Mouse (Mus musculus): ENCODE measurements around the gene H2-DMb1. TPM values are rescaled to one million over a fixed set of nuclear protein-coding genes. Genes with fewer than 3 reads are reported as not detected.
"Not testable (repeated sequence)": the region's sequence is repeated elsewhere in the genome, so short reads cannot be mapped to it uniquely, and the experiment has no call there.

H2-DMb1 gene
- polyA plus RNA-seq, 1 experiment from 2014 or later: not detected

DNA sequence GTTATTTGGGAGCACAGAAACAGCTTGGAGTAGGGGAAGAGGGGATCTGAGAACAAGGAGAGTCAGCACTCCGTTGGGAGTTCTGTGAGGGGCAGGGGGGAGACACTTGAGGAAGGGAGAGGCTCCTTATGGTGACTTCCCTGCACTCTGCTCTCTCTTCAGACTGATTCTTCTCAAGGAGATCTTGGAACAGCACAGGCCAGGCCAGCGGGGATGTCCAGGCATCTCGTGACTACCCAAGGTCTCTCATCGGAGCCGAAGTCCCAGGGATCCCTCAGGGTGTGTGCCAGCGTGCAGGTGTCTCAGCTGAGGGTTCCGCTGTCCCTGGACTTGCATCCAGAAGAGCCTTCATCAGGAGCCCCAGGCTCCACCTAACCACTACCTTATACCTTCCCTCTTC, 14.2 kb upstream of the H2-DMb1 start:
- ATAC-seq (ENCODE audit: low read depth): no peak
- peaks cover 60% of the 10 kb centered on the region for H3K27me3 ChIP-seq

DNA sequence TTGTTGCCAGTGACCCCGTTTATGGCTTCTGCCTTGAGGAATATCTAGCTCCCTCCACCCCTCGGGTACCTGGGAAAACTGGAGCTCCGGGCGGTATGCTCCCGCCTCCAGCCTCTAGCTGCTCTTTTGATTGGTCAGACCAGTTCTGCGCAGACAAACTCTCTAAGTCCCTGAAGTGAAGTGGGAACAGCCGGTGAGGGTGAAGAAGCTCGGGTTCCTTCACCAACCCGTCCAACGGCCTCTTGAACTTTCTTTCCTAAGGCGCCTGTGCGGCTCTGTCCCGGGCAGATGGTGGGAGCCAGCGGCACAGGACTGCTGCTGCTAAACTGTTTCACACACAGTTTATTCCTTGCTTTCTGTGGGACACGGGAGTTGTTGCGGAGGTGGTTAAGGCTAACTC, 13.5 kb upstream of the H2-DMb1 start:
- H3K4me1 ChIP-seq (replicated peaks): peaks cover 26% of the 10 kb centered on the region
- 2% methylated on average over 16 of the region's 16 CpGs for WGBS
- H3K36me3 ChIP-seq: no peaks in the 10 kb centered on the region
- no peaks in the 10 kb centered on the region for H3K9me3 ChIP-seq
- peaks cover 60% of the 10 kb centered on the region for H3K27me3 ChIP-seq
- H3K4me3 ChIP-seq: peak overlapping the region; percentile 21
- peak overlapping the region; percentile 51 for H3K4me2 ChIP-seq
- no peak overlapping the region for H3K27ac ChIP-seq (replicated peaks)
- no peak for ATAC-seq (ENCODE audit: low read depth)
- H3K9ac ChIP-seq: peak overlapping the region; percentile 18; the same call in 1 of the 2 replicates

More for the DNA sequence above, 14.2 kb upstream of the H2-DMb1 start:
- Histone ChIP-seq H3K4me1 (replicated peaks) (peaks cover 26% of the 10 kb centered on the region), H3K4me2 (no peak overlapping the region), H3K9ac (no peak overlapping the region), H3K36me3 (no peaks in the 10 kb centered on the region), H3K4me3 (no peak overlapping the region), H3K9me3 (no peaks in the 10 kb centered on the region), H3K27ac (replicated peaks) (no peak overlapping the region)
- 81% methylated on average over 7 of the region's 7 CpGs for WGBS

DNA sequence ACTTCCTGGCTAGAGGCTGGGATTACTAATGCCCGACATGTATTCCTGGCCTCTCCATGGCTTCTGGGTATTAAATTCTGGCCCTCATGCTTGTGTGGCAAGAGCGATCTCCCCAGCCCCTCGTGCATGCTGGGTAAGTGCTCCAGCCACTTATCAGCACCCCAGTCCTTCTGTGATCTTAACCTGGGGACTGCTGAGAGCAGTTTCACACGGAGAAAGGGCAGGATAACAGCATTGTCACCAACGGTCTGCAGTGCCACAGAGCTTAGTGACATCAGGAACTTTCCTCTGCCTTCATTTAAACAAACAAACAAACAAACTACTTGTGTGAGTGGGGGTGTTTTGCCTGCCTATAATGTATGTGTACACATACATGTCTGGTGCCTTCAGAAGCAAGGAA, 12.6 kb upstream of the H2-DMb1 start:
- Histone ChIP-seq H3K9ac (no peak overlapping the region), H3K27me3 (peaks cover 60% of the 10 kb centered on the region), H3K4me1 (replicated peaks) (peaks cover 26% of the 10 kb centered on the region), H3K36me3 (no peaks in the 10 kb centered on the region), H3K27ac (replicated peaks) (no peak overlapping the region), H3K4me3 (no peak overlapping the region), H3K4me2 (peak overlapping the region; percentile 51; the same call in 1 of the 2 replicates), H3K9me3 (no peaks in the 10 kb centered on the region)
- no peak for ATAC-seq (ENCODE audit: low read depth)
- WGBS: 19% methylated on average over 5 of the region's 5 CpGs

DNA sequence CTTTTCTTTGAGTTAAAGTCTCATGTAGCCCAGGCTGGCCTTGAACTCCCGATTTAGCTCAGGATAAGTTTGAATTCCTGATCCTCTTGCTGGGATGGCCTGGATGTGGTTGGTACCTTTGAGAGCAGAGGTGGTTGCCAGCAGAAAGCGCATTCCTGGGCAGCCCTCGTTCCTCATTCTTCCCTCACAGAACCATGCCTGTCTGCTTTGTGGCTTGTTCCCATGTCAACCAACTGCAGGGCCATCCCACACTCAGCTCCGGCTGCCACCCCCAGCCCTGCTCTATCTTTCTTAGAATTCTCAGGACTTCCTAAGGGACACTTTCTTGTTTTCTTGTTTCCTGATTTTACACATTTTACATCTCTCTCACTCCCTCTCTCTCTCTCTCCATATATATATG, 11.4 kb upstream of the H2-DMb1 start:
- H3K9me3 ChIP-seq: no peaks in the 10 kb centered on the region
- H3K9ac ChIP-seq: no peak overlapping the region
- 57% methylated on average over 4 of the region's 4 CpGs for WGBS
- no peaks in the 10 kb centered on the region for H3K36me3 ChIP-seq
- H3K4me1 ChIP-seq (replicated peaks): peaks cover 20% of the 10 kb centered on the region
- H3K4me2 ChIP-seq: no peak overlapping the region
- no peak overlapping the region for H3K27ac ChIP-seq (replicated peaks)
- H3K27me3 ChIP-seq: peaks cover 55% of the 10 kb centered on the region
- no peak for ATAC-seq (ENCODE audit: low read depth)
- no peak overlapping the region for H3K4me3 ChIP-seq

DNA sequence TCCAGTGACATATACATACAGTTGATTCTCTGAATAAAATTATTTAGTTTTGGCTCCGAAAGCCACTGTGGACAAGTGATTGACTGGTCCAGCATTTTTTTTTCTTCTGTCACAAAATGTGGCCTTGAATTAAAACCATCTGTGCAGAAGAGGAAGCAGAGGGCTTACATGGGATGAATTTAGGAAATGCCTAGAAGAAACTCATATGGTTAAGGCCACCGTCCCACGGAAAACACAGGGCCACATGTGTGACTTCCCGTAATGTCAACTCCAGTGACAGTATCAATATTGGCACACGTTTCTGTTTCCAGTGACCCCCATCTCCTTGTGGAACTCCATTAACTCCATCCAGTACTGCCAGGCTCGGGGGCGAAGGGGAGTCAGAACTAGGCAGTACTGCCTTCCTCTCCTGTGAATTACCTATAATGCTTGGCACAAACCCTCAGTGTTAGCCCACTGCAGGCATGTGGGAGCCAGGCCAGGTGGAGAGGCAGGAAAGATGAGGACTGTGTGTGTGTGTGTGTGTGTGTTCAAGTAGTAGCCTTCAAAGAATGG, 10.3 kb upstream of the H2-DMb1 start:
- H3K4me3 ChIP-seq: no peak overlapping the region
- peaks cover 44% of the 10 kb centered on the region for H3K27me3 ChIP-seq
- WGBS: 79% methylated on average over 7 of the region's 7 CpGs
- H3K4me2 ChIP-seq: no peak overlapping the region
- no peaks in the 10 kb centered on the region for H3K9me3 ChIP-seq
- no peak overlapping the region for H3K27ac ChIP-seq (replicated peaks)
- H3K36me3 ChIP-seq: no peaks in the 10 kb centered on the region
- peaks cover 20% of the 10 kb centered on the region for H3K4me1 ChIP-seq (replicated peaks)
- H3K9ac ChIP-seq: no peak overlapping the region
- ATAC-seq (ENCODE audit: low read depth): no peak

DNA sequence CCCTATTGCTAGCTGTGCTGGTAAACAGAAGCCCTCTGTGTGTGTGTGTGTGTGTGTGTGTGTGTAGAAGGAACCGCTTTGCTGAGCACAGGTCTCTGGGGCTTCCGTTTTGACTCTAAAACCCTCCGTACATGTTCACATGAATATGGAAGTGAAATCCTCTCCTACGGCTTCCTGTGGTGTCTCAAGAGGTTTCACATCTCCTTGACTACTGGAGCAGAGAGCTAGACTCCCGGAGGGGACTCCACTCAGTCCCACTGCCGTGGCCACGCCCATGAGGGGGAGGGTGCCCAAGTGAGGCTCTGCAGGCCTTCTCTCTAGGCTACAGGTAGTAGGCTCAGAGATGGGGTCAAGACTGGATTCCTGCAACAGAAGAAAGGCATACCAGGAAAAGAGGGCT, 9.8 kb upstream of the H2-DMb1 start, which contains the start of gene H2-DMb2:
H2-DMb2 (plus strand) TSS at position 275 of the 400 bp plus-strand sequence.
- Histone ChIP-seq H3K4me2 (no peak within 1 kb of the TSS), H3K4me3 (no peak within 1 kb of the TSS), H3K9ac (no peak within 1 kb of the TSS), H3K4me1 (replicated peaks) (peaks cover 20% of the 10 kb centered on the region), H3K9me3 (no peaks in the 10 kb centered on the region), H3K27ac (replicated peaks) (no peak within 1 kb of the TSS), H3K27me3 (peaks cover 39% of the 10 kb centered on the region), H3K36me3 (no peaks in the 10 kb centered on the region)
- no peak for ATAC-seq (ENCODE audit: low read depth)
- WGBS: 35% methylated on average over 7 of the region's 7 CpGs

DNA sequence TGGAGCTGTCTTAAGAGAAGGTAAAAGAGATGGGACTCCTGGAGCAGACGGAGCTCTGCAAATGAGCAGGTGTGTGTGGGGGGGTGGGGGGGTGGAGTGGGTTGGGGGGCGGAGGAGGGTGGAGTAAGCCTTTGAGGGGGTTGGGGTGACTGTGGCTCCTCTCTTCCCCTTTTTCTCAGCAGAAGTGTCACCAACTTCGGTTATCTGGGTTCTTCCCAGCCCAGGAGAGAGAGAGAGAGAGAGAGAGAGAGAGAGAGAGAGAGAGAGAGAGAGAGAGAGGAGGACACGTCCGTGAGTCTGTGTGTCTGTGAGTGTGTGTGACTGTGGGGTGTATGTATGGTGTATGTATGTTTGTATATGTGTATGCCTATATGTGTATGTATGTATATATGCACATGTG, 9.4 kb upstream of the H2-DMb1 start:
- WGBS: 75% methylated on average over 4 of the region's 5 CpGs

DNA sequence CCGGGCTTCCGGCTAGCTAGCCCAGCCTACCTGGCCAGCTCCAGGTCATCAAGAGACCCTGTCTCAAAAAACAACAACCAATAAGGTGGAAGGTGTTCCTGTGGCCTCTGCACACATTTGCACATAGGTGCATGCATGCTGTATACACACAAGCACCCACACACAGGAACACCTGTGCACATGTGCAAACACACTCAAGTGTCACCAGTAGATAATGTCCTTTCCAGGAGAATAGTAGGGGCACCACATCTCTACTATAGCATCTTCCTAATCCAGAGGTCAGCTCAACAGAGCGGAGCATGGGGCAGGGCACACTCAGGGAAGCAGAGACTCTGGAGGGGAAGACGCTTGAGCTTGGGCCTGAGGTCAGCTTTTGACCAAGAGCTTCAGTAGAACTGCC, 8.7 kb upstream of the H2-DMb1 start:
- not testable (repeated sequence) for ATAC-seq (ENCODE audit: low read depth)
- WGBS: 97% methylated on average over 4 of the region's 4 CpGs

More for the DNA sequence above, 9.4 kb upstream of the H2-DMb1 start:
- no peak overlapping the region for H3K9ac ChIP-seq
- H3K27me3 ChIP-seq: peaks cover 35% of the 10 kb centered on the region
- no peak for ATAC-seq (ENCODE audit: low read depth)
- H3K36me3 ChIP-seq: no peaks in the 10 kb centered on the region
- H3K4me1 ChIP-seq (replicated peaks): peaks cover 20% of the 10 kb centered on the region
- no peak overlapping the region for H3K4me2 ChIP-seq
- no peak overlapping the region for H3K27ac ChIP-seq (replicated peaks)
- no peak overlapping the region for H3K4me3 ChIP-seq
- no peaks in the 10 kb centered on the region for H3K9me3 ChIP-seq

DNA sequence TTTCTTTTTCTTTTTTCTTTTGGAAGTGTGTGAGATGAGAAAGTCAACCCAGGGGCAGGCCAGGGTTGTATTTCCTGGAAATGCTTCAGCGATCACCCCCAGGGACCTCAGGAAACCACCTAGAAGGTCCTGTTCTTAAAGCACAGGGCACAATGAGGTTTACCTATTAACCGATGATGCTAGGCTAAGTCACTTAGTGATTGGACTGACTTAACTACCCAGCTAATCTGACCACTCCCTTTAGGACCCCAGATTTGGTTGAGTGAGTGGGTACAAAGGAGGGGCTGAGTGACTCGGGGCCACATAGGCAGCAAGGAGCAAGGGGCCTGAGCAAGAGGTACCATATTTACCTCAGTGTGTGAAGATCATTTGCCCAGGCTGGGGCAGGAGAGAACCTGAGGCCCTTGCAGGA, 7.9 kb upstream of the H2-DMb1 start:
- no peaks in the 10 kb centered on the region for H3K36me3 ChIP-seq

More for the DNA sequence above, 8.7 kb upstream of the H2-DMb1 start:
- H3K27ac ChIP-seq (replicated peaks); H3K4me2 ChIP-seq; H3K9me3 ChIP-seq; H3K9ac ChIP-seq; H3K4me3 ChIP-seq; H3K36me3 ChIP-seq: not testable (repeated sequence)
- Histone ChIP-seq H3K4me1 (replicated peaks) (peaks cover 16% of the 10 kb centered on the region), H3K27me3 (peaks cover 27% of the 10 kb centered on the region)

DNA sequence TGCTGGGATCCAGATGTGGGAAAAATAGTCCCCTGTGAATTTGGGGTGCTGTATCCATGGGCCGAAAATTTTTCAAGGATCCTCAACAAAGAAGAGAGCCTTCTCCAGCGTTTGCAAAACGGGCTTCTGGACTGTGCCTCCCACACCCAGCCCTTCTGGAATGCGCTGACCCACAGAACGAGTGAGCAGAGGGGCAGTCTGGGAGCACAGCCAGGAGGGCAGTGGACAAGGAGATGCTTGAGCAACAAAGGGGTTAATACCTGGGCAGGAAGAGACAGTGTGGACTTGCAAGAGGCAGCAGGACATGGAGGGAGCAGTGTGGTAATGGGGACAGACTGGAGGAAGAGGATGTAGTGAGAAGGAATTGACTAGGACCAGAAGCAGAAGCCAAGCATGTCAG, 2.7 kb downstream of the H2-DMb1 start:
- Histone ChIP-seq H3K4me1 (replicated peaks) (no peaks in the 10 kb centered on the region), H3K9me3 (no peaks in the 10 kb centered on the region), H3K4me3 (no peak overlapping the region), H3K9ac (no peak overlapping the region), H3K27ac (replicated peaks) (no peak overlapping the region), H3K27me3 (no peaks in the 10 kb centered on the region), H3K4me2 (no peak overlapping the region), H3K36me3 (no peaks in the 10 kb centered on the region)
- 58% methylated on average over 5 of the region's 5 CpGs for WGBS
- ATAC-seq (ENCODE audit: low read depth): no peak

More for the DNA sequence above, 7.9 kb upstream of the H2-DMb1 start:
- WGBS: 66% methylated on average over 3 of the region's 3 CpGs
- ATAC-seq (ENCODE audit: low read depth): no peak
- H3K4me3 ChIP-seq: no peak overlapping the region
- H3K4me2 ChIP-seq: no peak overlapping the region
- H3K4me1 ChIP-seq (replicated peaks): peaks cover 9% of the 10 kb centered on the region
- no peak overlapping the region for H3K27ac ChIP-seq (replicated peaks)
- H3K27me3 ChIP-seq: peaks cover 20% of the 10 kb centered on the region
- H3K9ac ChIP-seq: no peak overlapping the region
- H3K9me3 ChIP-seq: no peaks in the 10 kb centered on the region

DNA sequence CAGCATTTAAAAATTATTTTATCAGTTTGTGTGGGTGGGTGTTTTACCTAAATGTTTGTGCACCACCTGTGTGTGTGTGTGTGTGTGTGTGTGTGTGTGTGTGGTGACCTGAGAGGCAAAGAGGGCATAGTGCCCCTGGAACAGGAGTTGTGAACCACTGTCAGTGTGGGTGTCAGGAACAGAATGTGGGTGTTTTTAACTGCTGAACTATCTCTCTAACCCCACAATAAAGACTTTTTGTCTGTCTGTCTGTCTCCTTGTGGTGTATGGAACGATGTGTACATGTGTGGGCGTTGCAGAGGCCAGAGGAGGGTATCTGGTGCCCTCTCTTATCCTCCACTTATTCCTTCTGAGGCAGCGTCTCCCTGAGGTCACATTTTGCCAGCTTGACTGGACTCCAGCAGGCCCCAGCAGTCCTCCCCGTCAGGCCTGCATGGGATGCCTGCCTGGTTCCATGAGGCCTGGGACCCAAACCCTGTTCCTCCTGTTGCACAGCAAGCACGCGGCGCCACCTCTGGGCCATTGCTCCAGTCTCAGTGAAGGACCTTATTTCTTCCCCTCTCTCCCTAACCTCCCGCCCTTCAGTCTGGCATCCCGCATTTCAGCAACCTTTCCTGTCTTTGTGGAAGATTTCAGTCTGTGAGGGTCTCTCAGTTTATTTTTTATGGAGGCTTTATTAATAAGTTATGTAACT, 11.5 kb downstream of the H2-DMb1 start:
- Histone ChIP-seq H3K4me3 (no peak overlapping the region), H3K27ac (replicated peaks) (no peak overlapping the region), H3K9me3 (no peaks in the 10 kb centered on the region), H3K27me3 (no peaks in the 10 kb centered on the region), H3K4me1 (replicated peaks) (no peaks in the 10 kb centered on the region), H3K9ac (no peak overlapping the region), H3K36me3 (no peaks in the 10 kb centered on the region), H3K4me2 (no peak overlapping the region)
- WGBS: 49% methylated on average over 9 of the region's 9 CpGs
- no peak for ATAC-seq (ENCODE audit: low read depth)

DNA sequence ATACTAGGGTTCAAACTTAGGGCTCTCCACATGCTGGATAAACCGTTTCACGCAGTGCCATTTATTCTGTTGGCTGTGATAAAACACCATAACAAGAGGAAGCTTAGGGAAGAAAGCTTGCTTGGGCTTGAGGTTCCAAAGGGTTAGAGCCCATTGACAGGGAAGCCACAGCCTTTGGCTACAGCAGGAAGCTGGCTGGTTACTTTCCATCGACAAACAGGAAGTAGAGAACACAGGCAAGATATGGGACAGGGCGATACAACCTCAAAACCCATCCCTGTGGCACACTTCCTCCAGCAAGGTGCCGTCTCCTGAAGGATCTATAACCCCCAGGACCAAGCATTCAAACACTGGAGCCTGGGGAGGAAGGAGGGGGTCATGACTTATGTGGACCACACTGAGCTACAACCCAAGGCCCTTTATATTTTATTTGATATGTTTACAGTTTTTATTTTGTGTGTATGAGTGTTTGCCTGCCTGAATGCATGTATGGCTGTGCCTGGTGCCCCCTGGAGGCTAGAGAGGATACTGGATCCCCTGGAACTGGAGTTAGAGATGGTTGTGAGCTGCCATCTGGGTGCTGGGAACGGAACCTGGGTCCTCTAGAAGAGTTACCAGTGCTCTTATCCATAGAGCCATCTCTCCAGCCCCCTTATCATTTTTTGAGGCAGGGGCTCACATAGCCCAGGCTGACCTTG, 12.3 kb downstream of the H2-DMb1 start:
- no peaks in the 10 kb centered on the region for H3K9me3 ChIP-seq
- H3K9ac ChIP-seq: no peak overlapping the region
- no peaks in the 10 kb centered on the region for H3K27me3 ChIP-seq
- H3K4me3 ChIP-seq: no peak overlapping the region
- H3K36me3 ChIP-seq: no peaks in the 10 kb centered on the region
- no peak for ATAC-seq (ENCODE audit: low read depth)
- 83% methylated on average over 6 of the region's 6 CpGs for WGBS
- H3K4me1 ChIP-seq (replicated peaks): no peaks in the 10 kb centered on the region
- H3K4me2 ChIP-seq: no peak overlapping the region
- H3K27ac ChIP-seq (replicated peaks): no peak overlapping the region
